Mouse (Mus musculus) retina, embryonic 14.5 days (tissue): ENCODE data around the gene Yjefn3.
"Not testable (repeated sequence)": the region's sequence is repeated elsewhere in the genome, so short reads cannot be mapped to it uniquely, and the experiment has no call there.

Source experiments
- DNase-seq: peaks from one replicate; pipeline ENCODE4 v3.0.0-alpha.2; 2015; ENCODE audit warnings: low spot score

Gene Yjefn3

GRCm38 (mm10) chr8:69902163-69903062, at the start of gene Yjefn3, which contains the start of the genes Tssk6 and Ndufa13:
Gene Yjefn3 (minus strand): TSS chr8:69902712.
Gene Tssk6 (plus strand): TSS chr8:69902184.
Gene Ndufa13 (minus strand): TSS chr8:69902558.
- no peak for DNase-seq

DNA sequence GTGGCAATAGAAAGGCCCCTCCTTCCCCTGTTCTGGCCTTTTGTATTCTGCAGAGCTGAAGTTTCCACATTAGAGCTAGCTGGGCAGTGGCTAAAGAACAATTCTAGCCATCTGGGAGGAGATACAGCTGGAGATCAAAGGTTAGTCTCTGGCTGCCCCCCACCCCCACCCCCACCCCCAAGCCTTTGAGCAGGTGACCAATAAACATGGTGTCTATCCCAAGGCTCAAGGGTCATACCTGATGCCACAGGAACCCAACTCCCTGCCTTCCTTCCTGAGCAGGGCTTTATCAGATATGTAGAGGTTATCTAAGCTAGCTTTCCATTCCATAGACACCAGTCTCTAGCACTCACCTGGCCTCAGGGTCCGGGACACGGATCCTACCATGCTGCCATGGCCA, 47.8 kb upstream of the Yjefn3 start:
- no peak for DNase-seq

DNA sequence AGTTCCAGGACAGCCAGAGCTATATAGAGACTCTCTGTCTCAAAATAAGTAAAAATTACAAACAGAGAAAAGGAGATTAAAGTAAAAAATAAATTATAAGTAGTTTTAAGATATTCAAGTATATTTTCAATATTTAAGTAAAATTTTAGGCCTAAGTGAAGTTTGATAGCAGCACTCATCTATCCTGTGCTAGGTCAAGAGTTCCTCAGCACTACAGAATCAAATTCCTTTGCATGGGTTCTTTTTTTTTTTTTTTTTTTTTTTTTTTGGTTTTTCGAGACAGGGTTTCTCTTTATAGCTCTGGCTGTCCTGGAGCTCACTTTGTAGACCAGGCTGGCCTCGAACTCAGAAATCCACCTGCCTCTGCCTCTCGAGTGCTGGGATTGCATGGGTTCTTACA, 40.0 kb upstream of the Yjefn3 start:
- DNase-seq = not testable (repeated sequence)

DNA sequence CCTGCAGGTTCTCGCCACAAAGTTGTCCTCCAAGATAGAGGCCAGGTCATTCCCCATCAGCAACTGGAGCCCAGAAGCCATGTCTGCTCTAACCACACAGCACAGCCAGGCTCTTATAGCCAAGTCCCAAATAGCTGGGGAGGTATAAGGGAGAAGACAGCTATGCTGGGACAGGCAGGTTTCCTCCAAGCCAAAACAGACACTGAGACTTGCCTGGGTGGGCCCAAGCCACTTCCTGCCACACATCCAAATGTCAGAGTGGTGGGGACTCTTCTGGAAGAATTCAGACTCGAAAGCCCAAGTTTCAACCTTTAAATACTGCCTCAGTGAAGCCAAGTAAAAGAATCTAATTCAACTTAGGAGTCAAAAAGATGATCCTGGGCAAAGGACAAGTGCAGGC, 37.9 kb upstream of the Yjefn3 start:
- no peak for DNase-seq

DNA sequence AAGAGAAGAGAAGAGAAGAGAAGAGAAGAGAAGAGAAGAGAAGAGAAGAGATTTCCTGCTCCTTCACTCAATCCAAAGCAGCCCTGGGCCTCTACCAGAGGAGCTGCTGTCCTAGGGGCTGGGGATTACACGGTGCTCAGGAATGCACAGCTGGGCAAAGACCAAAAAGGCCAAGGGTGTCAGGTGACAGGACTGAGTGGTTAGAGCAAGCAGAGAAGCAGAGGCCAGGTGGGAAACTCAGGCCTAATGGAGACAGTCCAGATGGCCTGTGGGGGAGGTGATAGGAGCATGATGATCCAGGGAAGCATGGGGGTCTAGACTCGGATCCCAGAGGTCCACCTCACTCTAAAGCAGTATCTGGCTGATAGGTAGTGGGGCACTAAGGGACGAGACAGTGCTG, 37.1 kb upstream of the Yjefn3 start:
- no peak for DNase-seq

- no peak for DNase-seq
Measured at GRCm38 (mm10) chr8:69938245-69938982, 35.9 kb upstream of the Yjefn3 start.

DNA sequence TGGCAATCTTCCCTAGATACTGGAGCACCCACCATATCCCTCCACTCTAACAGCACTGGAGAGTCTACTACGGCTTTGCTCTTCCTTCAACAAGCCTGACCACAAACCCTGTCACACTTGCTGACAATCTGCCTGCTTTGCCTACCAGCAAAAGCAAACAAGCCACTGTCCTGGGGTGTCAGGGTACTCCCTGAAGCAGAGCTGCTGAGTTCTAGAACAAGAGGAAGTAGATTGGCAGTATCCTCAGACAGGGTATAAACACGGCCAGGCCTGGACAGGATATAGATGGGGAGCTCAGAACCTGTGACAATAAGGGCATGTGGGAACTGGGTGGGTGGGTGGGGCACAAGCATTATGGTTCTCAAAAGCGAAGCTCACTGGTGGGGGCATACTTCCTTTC, 35.0 kb upstream of the Yjefn3 start:
- DNase-seq = no peak

GRCm38 (mm10) chr8:69936050-69936794, 33.7 kb upstream of the Yjefn3 start:
- DNase-seq = peak; percentile 68

GRCm38 (mm10) chr8:69935431-69935830, 32.9 kb upstream of the Yjefn3 start:
- DNase-seq = no peak

- no peak for DNase-seq
Measured at GRCm38 (mm10) chr8:69934582-69934981, 32.1 kb upstream of the Yjefn3 start.

DNA sequence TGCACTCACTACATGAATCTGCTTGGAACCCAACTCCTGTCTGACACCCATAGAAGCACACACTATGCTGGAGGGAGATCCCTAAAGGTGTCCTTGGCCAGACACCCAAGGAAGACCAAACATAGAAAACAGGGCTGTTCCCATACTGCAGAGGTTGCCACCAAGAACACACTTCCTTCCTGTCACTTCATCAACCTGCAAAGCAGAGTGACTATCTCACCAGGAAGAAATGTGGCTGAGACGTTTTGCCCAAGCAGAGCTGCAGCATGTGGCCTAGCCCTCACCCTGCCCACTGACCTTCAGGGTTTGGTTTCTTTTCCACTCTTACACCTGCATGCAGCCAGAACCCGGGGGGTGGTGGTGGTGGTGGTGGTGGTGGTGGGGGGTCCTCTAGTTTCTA, 31.3 kb upstream of the Yjefn3 start:
- no peak for DNase-seq

- no peak for DNase-seq
Measured at GRCm38 (mm10) chr8:69926901-69927300, 24.4 kb upstream of the Yjefn3 start.

GRCm38 (mm10) chr8:69923986-69924385, 21.5 kb upstream of the Yjefn3 start:
- DNase-seq = no peak

DNA sequence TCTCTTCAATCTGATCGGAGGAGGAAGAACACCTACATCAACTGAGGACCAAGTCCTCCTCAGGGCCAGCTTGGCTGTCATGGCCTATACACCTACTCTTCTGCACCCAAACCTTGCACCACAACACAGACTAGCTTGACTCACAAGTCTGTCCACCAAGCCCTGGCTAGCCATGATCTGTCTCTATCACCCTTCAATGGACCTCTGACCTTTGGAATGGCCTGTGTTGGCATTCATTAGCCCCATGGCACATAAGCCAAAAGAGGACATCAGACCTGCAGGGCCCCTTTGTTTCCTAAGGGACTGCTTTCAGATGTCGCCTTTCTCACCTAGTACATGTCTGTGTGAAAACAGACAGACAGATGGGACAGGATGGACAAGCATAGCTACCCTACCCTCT, 18.6 kb upstream of the Yjefn3 start:
- no peak for DNase-seq

GRCm38 (mm10) chr8:69919876-69920662, 17.6 kb upstream of the Yjefn3 start:
- peak; percentile 42 for DNase-seq

DNA sequence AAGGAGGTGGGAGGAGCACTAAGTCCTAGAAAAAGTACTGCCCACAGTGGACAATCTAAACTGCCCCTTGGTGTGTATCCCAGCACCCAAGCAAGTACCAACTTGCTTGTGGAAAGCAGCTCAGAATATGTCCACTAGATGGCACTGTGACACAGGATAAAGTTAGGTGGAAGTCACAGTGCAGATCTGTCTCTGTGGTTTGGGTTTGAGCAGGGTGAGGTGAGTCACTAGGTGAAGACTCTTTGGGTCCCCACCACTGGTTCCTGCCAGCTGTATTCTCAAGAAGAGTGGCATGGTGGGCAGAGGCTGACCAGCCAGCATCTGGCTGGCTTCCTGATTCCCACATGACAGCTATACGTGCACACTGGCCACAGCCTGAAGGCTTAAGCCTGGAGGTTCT, 16.5 kb upstream of the Yjefn3 start:
- peak; percentile 93 for DNase-seq

DNA sequence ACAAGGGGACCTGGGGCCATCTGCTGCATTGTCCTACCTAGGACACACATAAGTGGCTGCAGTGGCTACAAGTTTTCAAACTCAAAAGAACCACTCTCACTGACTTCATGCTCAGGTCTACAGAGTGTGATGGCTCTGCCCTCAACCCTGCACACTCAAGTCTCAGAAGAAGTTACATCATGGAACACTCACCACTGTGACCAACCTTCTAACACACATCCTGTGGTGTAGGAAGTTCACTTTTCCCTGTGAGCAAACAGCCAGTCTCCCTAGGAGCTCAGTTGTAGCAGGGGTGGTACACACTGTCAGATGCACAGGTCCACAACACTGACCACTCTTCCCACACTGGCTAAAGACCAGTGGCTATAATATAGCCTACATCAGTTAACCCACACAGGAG, 16.0 kb upstream of the Yjefn3 start:
- DNase-seq = no peak

- DNase-seq = peak; percentile 60
Measured at GRCm38 (mm10) chr8:69915748-69916147, 13.2 kb upstream of the Yjefn3 start.

GRCm38 (mm10) chr8:69914526-69914925, 12.0 kb upstream of the Yjefn3 start:
- DNase-seq = no peak

GRCm38 (mm10) chr8:69912478-69913074, 10.1 kb upstream of the Yjefn3 start:
- no peak for DNase-seq

DNA sequence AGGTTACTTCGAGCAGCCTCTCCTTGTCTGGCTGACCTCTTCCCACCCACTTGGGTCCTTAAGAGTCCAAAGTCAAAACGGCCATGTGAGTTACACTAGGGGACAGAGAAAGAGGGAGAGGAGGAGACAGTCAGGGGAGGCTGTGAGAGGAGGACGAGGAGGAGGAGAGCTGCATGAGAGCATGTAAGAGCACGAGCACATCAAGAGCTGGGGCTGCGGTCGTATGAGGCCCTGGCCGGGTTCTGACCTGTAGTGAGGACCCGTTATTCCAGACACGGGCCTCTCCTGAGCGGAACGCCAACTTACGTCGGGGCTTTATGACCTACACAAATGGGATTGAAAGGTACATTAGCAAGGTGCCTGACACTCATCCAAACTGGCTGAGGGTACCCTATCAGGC, 9.4 kb upstream of the Yjefn3 start:
- no peak for DNase-seq
